Mouse (Mus musculus): ENCODE measurements around the gene Lalba.
"Not testable (repeated sequence)": the region's sequence is repeated elsewhere in the genome, so short reads cannot be mapped to it uniquely, and the experiment has no call there.

Gene Lalba

GRCm38 (mm10) chr15:98491332-98491731, 8.8 kb upstream of the Lalba start:
- DNase-seq (ENCODE audit: low spot score in 2 of 2): no peak

DNA sequence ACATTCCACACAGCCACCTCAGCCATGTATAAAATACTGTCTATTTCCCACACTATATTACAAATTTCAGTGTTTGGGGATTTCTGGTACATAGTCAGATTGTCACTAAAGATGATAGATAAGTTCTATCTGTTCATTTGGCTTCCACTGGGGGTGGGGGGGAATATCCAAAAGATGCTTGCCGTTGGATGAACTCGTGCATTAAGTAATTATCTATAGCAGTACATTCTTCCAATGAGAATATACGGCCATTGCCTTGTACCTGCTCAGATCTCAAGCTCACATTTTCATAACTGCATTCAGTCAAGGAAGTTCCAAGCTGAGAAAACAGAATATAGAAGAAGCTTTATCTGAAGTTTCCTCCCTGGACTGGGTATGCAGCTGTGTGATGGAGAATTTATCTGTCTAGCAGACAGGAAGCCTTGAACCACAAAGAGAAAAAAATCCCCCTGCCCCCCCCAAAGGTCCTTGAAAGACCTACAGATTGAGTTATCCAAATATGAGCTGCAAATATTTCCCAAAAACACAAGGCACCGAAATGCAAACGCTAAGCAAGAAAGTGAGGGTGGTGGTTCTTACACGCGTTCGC, 4.0 kb upstream of the Lalba start:
- DNase-seq (ENCODE audit: low spot score in 2 of 2): no peak

DNA sequence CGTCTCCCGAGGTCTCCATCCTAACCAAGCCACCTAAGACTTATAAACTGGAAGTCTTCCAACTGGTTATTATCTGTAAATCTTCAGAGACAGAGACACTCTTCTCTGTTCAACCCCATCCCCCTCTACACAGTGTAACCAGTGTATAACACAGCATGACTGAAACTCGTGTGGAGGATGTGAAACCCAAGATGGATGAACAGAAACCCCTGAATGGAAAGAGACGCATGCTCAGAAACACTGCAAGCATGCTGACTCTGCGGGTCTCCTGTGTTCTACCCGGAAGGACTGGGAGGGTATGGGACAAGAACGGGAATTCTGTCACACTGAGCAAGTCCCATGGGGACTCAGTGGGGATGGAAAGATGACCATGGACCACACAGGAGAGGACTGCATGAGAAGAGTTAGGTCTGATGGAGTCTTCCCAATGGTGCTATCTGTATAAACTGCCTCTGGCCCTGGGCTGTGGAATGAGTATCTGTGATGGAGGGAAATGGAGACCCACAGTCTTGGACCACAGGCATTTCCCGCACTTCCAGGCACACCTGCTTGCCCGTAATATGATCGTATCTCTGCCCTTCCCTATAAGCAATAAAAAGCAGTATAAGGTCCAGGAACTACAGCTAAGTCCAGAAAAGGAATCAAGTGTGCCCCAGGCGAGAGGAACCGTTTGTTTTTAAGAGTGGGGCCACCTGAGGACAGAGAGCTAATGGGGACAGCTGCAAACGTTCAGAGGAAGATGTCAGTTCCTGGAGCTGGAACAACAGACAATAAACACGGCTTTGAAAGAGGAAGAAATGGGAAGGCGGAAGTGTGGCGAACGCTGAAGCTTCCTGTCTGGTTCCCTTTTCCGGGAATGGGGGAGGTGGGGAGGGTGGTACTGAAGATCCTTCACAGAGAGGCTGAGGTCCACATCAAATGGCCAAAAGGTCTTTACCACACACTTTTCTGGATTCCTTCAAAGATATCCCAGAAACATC, 1.7 kb upstream of the Lalba start:
- no peak for DNase-seq (ENCODE audit: low spot score in 2 of 2)

GRCm38 (mm10) chr15:98479568-98480102, 2.9 kb downstream of the Lalba start:
- DNase-seq (ENCODE audit: low spot score in 2 of 2): no peak

DNA sequence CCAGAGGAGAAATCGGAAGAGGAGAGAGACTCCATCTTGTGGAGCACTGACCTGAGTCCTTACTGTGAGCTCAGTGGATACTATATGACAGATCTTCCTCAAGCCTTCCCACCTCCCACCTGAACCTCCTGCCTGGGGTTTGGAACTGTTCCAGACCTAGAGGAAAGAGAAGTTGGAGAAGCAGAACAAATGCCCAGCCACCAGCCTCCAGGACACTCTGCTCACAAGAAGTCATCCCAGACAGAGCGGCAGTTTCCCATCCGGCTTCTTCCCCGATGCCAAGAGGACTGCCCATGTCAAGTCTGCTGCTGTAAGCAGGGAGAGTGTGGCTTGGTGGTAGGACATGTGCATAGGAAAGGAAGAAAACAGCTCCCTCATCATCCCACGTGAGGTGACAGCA, 6.2 kb downstream of the Lalba start:
- no peak for DNase-seq (ENCODE audit: low spot score in 2 of 2)

GRCm38 (mm10) chr15:98475382-98475781, 7.1 kb downstream of the Lalba start:
- DNase-seq (ENCODE audit: low spot score in 2 of 2): peak in 1 of 2 experiments; percentile 9

GRCm38 (mm10) chr15:98474958-98475357, 7.6 kb downstream of the Lalba start:
- DNase-seq (ENCODE audit: low spot score in 2 of 2): no peak

DNA sequence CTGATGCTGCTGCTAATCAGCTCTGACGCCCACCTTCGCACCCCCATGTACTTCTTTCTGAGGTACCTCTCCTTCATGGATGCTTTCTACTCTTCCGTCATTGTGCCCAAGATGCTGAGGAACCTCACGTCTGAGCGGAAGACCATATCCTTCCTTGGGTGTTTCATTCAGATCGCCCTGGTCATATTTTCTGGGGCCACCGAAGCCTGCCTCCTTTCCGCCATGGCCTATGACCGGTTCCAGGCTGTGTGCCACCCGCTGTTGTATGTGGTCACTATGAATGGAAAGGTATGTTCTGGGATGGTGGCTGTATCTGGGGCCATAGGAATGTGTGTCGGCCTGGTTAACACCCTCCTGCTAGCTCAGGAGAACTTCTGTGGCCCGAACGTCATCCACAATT, 11.0 kb downstream of the Lalba start:
- no peak for DNase-seq (ENCODE audit: low spot score in 2 of 2)

DNA sequence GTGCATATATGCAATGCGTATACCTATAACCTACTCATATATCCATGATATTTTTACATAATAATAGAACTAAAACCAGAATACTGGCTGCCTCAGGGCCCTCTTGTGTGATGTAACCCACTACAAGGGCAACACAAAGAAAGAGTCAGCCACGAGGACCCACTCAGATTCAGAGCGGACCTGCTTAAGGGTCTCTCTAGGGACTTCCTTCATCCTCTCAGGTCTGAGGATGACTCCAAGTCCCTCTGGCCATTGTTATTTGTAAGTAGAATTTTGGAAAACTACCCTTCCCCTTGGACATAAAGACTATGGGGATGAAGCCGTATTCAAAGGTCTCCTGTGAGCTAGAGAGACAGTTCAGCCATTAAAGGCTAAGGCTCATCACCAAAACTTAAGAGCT, 12.9 kb downstream of the Lalba start, which contains the start of gene OR5BS1P:
OR5BS1P (plus strand) TSS at position 301 of the 400 bp plus-strand sequence.
- no peak for DNase-seq (ENCODE audit: low spot score in 2 of 2)

- DNase-seq (ENCODE audit: low spot score in 2 of 2): no peak
Measured at GRCm38 (mm10) chr15:98452288-98452687, 30.2 kb downstream of the Lalba start, which contains the start of gene Olfr281. Gene Olfr281 (plus strand): TSS chr15:98452588.

DNA sequence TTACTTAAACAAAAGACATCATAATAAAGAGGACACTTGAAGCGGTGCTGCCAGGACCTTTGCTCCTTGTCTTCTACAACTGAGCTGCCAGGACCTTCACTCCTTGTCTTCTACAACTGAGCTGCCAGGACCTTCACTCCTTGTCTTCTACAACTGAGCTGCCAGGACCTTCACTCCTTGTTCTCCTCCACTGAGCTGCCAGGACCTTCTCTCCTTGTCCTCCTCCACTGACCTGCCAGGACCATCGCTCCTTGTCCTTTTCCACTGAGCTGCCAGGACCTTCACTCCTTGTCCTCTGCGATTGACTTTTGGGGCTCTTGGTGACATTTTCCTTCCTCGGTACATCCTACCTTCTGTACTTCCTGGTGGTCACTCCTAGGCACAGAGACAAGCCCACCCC, 34.0 kb downstream of the Lalba start:
- no peak for DNase-seq (ENCODE audit: low spot score in 2 of 2)

DNA sequence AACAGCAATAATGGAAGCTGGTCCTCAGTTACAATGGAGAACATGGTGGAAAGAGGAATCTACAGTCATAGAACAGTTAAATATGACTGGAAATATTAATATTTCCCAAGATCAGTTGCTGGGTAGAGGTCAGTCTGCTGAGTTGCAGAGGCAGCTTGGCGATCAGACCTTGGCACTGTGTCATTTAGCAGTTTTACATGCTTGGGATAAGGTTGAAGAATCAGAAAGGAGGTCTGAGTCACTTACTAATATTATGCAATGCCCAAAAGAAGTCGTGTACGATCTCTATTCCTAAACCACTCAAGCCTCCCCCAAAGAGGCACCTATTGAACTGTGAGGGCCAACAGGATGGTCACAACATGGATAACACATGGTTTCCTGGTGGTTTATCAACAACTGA, 38.0 kb downstream of the Lalba start:
- no peak for DNase-seq (ENCODE audit: low spot score in 2 of 2)

DNA sequence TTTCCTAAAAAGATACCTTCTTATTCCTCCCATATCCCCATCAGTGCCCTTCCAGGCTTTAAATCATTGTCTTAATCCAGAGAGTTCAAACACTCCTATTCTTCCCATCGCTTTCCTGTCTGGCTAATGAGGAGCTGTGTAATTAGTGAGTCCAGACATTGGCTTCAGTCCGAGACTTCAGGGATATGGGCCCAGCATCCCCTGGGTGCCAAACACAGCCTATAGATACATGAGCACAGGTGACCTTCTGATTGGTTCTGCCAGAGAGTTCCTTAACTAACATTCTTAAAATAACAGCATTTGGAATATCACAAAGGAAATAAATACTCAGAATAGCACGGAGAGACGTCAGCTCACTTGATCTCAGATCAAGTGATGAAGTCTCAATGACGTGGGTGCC, 51.6 kb downstream of the Lalba start, which contains the start of gene Olfr282:
Olfr282 (plus strand) TSS at position 301 of the 400 bp plus-strand sequence.
- DNase-seq (ENCODE audit: low spot score in 2 of 2): not testable (repeated sequence)
